9 mouse cellular contexts compared by ENCODE assay signal in the genomic region with DNA sequence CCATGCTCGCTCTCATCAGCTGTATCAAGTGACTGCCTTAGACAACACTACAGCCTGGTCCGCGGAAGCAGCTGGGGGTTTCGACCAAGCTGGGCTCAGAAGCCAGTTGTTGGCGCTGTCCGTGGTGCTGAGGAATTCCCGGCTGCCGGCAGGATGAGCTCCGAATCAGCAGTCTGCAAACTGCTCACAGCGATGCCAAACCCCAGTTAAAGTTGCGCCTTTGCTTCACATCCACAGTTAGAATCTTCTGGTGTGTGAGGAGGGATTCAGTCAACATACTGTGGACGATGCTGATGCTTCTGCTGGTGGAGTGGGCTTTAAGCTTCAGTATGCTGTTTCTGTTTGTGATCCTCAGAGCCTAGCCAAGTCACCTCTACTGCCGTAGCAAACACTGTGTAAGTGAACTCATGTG. TPM values are rescaled to one million over a fixed set of nuclear protein-coding genes. Genes with fewer than 3 reads are reported as not detected.
DNase-seq lines count a peak whose midpoint lies in the region; ATAC-seq lines count a peak whose summit lies in the region.
"Had no signal": no experiment of that assay in that cellular context is flagged by ENCODE, and none has a peak within 500 bp of the region (broad histone marks: within the 10 kb centered on the region; RNA-seq: fewer than 3 reads in every experiment).

A gene (plus strand): TSS at position 61 of the 412 bp plus-strand sequence.

- no peaks in the 10 kb centered on the region for H3K4me1 ChIP-seq in forebrain, embryonic 10.5 days
- no peaks in the 10 kb centered on the region for H3K4me1 ChIP-seq in hindbrain, embryonic 16.5 days (ENCODE audit: control insufficient read depth, insufficient read depth, low read depth, low read length)
- no peaks in the 10 kb centered on the region for H3K4me1 ChIP-seq in midbrain, embryonic 10.5 days

- DNase-seq in Muller cell, postnatal 12 days (ENCODE audit: inconsistent ontology term): peak; percentile 68
- DNase-seq in adrenal gland, adult 2 months: peak; percentile 38
- DNase-seq in forebrain, embryonic 10.5 days (ENCODE audit: extremely low spot score, low spot score): peak; percentile 69
- peak; percentile 33 to 61 for DNase-seq in layer of hippocampus, postnatal 25 days (ENCODE audit: extremely low spot score in 1 of 2, low spot score in 1 of 2)
- peak; percentile 80 for DNase-seq in midbrain, embryonic 10.5 days (ENCODE audit: low spot score)
- DNase-seq in right cerebral cortex, postnatal 36 days (ENCODE audit: low spot score in 2 of 2): peak; percentile 38 to 41
- no peak for DNase-seq in spleen, adult 18-20 months

- no peaks in the 10 kb centered on the region for H3K36me3 ChIP-seq in forebrain, embryonic 10.5 days (replicated peaks)
- H3K36me3 ChIP-seq in hindbrain, embryonic 16.5 days (ENCODE audit: control insufficient read depth, insufficient read depth, low read length): no peaks in the 10 kb centered on the region
- no peaks in the 10 kb centered on the region for H3K36me3 ChIP-seq in midbrain, embryonic 10.5 days

- WGBS in forebrain, embryonic 10.5 days: 9% methylated on average over 13 of the region's 13 CpGs
- WGBS in hindbrain, embryonic 16.5 days: 4% methylated on average over 13 of the region's 13 CpGs
- WGBS in midbrain, embryonic 10.5 days: 10% methylated on average over 13 of the region's 13 CpGs

- H3K9ac ChIP-seq in hindbrain, embryonic 16.5 days (ENCODE audit: low read depth, low read length): peak within 1 kb of the TSS; percentile 59

- peak; percentile 90 for ATAC-seq in hindbrain, embryonic 16.5 days

- H3K9me3 ChIP-seq in forebrain, embryonic 10.5 days: no peaks in the 10 kb centered on the region
- no peaks in the 10 kb centered on the region for H3K9me3 ChIP-seq in hindbrain, embryonic 16.5 days (ENCODE audit: control insufficient read depth, low read length)
- H3K9me3 ChIP-seq in midbrain, embryonic 10.5 days (replicated peaks): no peaks in the 10 kb centered on the region

- H3K27me3 ChIP-seq in forebrain, embryonic 10.5 days (ENCODE audit: poor library complexity, severe bottlenecking): no peaks in the 10 kb centered on the region
- no peaks in the 10 kb centered on the region for H3K27me3 ChIP-seq in hindbrain, embryonic 16.5 days (replicated peaks; ENCODE audit: control insufficient read depth, insufficient read depth, low read length)
- H3K27me3 ChIP-seq in midbrain, embryonic 10.5 days (ENCODE audit: low read depth, poor library complexity, severe bottlenecking): no peaks in the 10 kb centered on the region

- H3K4me2 ChIP-seq in hindbrain, embryonic 16.5 days (ENCODE audit: low read length): peak within 1 kb of the TSS; percentile 60

- no peak within 1 kb of the TSS for H3K4me3 ChIP-seq in forebrain, embryonic 10.5 days
- H3K4me3 ChIP-seq in hindbrain, embryonic 16.5 days (ENCODE audit: low read length): peak within 1 kb of the TSS; percentile 44
- peak within 1 kb of the TSS; percentile 23; the same call in 1 of the 2 replicates for H3K4me3 ChIP-seq in midbrain, embryonic 10.5 days

- no peak within 1 kb of the TSS for H3K27ac ChIP-seq in forebrain, embryonic 10.5 days
- H3K27ac ChIP-seq in hindbrain, embryonic 16.5 days (ENCODE audit: low read depth, low read length): peak within 1 kb of the TSS; percentile 41
- no peak within 1 kb of the TSS for H3K27ac ChIP-seq in midbrain, embryonic 10.5 days (replicated peaks)

RNA-seq across cellular contexts. Expression of the gene that starts here (rescaled TPM):
- total RNA-seq in adrenal gland, adult 2 months (2021): not detected
- not detected in 2 replicates for polyA plus RNA-seq in adrenal gland, adult 2 months (2012; rRNA removed)
- polyA plus RNA-seq in forebrain, embryonic 10.5 days (2016; fragmentation: Nextera tagmentation; extraction: Ambion mirVana): 0.04 and 0.09 TPM in 2 replicates
- polyA plus RNA-seq in hindbrain, embryonic 16.5 days (2015; fragmentation: Nextera tagmentation; extraction: Ambion mirVana): 10.7 and 10.9 TPM in 2 replicates
- 1 to 10 TPM; 4.8 to 5.8 TPM for total RNA-seq in layer of hippocampus, postnatal 25 days (2021)
- 0.62 and 0.96 TPM in 2 replicates for polyA plus RNA-seq in midbrain, embryonic 10.5 days (2016; fragmentation: Nextera tagmentation; extraction: Ambion mirVana)
- total RNA-seq: gastrocnemius, postnatal 36 days had no signal

Comparison
In these comparisons a context has a peak if more than half of its experiments do, and no peak if none do; other contexts are left out.
1. RNA of the gene that starts here (total RNA-seq): 4.8 to 5.8 TPM in layer of hippocampus, postnatal 25 days; not detected in adrenal gland, adult 2 months; every median in the first group is over 4 times any median in the second.
2. Peak in DNase-seq in adrenal gland, adult 2 months; RNA of the gene not detected or under 1 TPM.
3. Peak in DNase-seq in forebrain, embryonic 10.5 days; RNA of the gene not detected or under 1 TPM.
4. Peak in DNase-seq and H3K4me3 ChIP-seq in midbrain, embryonic 10.5 days; RNA of the gene not detected or under 1 TPM.
5. DNase-seq: peak in Muller cell, postnatal 12 days (single experiment), layer of hippocampus, postnatal 25 days (2 of 2) and right cerebral cortex, postnatal 36 days (2 of 2); none in spleen, adult 18-20 months (0 of 2).